Mouse (Mus musculus): ENCODE results near the gene Tpcn1. TPM values are rescaled to one million over a fixed set of nuclear protein-coding genes. Genes with fewer than 3 reads are reported as not detected.

Tpcn1 gene
- total RNA-seq, 1 experiment, result 14.2 TPM

- Histone ChIP-seq H3K4me3 (ENCODE audit: insufficient read depth in 1 of 2, low read depth in 1 of 2, low read length in 2 of 2, poor library complexity in 1 of 2, severe bottlenecking in 1 of 2) (no peak overlapping the region), H3K9ac (ENCODE audit: insufficient read depth, low read depth, low read length, poor library complexity, severe bottlenecking) (no peak overlapping the region), H3K9me3 (ENCODE audit: control insufficient read depth, insufficient read depth, low read depth, low read length) (no peaks in the 10 kb centered on the region), H3K4me1 (ENCODE audit: control insufficient read depth in 2 of 2, insufficient read depth in 2 of 2, low read length in 2 of 2, poor library complexity in 1 of 2) (peaks cover 6 to 16% of the 10 kb centered on the region in 2 experiments; a peak in 3 of 4 replicates), H3K36me3 (ENCODE audit: control insufficient read depth, insufficient read depth, low read length, poor library complexity, severe bottlenecking) (peaks cover 3% of the 10 kb centered on the region; the same call in 1 of the 2 replicates), H3K27ac (ENCODE audit: insufficient read depth, low read depth, low read length, poor library complexity, severe bottlenecking) (no peak overlapping the region)
- TF ChIP-seq ZC3H11A (IDR thresholded peaks at IDR 0.05; ENCODE audit: borderline replicate concordance, low read depth, low read length) (no peak), HCFC1 (IDR thresholded peaks at IDR 0.05; ENCODE audit: borderline replicate concordance, insufficient read depth, low read length) (no peak), MAFK (IDR thresholded peaks at IDR 0.05; ENCODE audit: insufficient read depth, low read depth, low read length) (no peak), CHD2 (IDR thresholded peaks at IDR 0.05; ENCODE audit: low read depth, low read length) (no peak), ZNF384 (IDR thresholded peaks at IDR 0.05; ENCODE audit: low read depth, low read length) (no peak)
- in situ Hi-C loops (cut with MboI; ENCODE audit: low sequenced_read_pairs in 2 of 2, unreplicated experiment in 2 of 2), result no loop called here
- DNase-seq (ENCODE audit: low read depth, low spot score), result no peak
These were observed 12.6 kb upstream of the Tpcn1 start for GRCm38 (mm10) chr5:120600946-120601668.

- Histone ChIP-seq H3K9ac (ENCODE audit: insufficient read depth, low read depth, low read length, poor library complexity, severe bottlenecking) (no peak overlapping the region), H3K4me1 (ENCODE audit: control insufficient read depth in 2 of 2, insufficient read depth in 2 of 2, low read length in 2 of 2, poor library complexity in 1 of 2) (peaks cover 6 to 13% of the 10 kb centered on the region in 2 experiments; a peak in 3 of 4 replicates), H3K4me3 (ENCODE audit: insufficient read depth in 1 of 2, low read depth in 1 of 2, low read length in 2 of 2, poor library complexity in 1 of 2, severe bottlenecking in 1 of 2) (no peak overlapping the region), H3K27ac (ENCODE audit: insufficient read depth, low read depth, low read length, poor library complexity, severe bottlenecking) (no peak overlapping the region), H3K36me3 (ENCODE audit: control insufficient read depth, insufficient read depth, low read length, poor library complexity, severe bottlenecking) (peaks cover 3% of the 10 kb centered on the region; the same call in 1 of the 2 replicates), H3K9me3 (ENCODE audit: control insufficient read depth, insufficient read depth, low read depth, low read length) (no peaks in the 10 kb centered on the region)
- in situ Hi-C loops (cut with MboI; ENCODE audit: low sequenced_read_pairs in 2 of 2, unreplicated experiment in 2 of 2), result no loop called here
- no peak for TF ChIP-seq ZC3H11A (IDR thresholded peaks at IDR 0.05; ENCODE audit: borderline replicate concordance, low read depth, low read length)
- TF ChIP-seq HCFC1 (IDR thresholded peaks at IDR 0.05; ENCODE audit: borderline replicate concordance, insufficient read depth, low read length), result no peak
- no peak for TF ChIP-seq CHD2 (IDR thresholded peaks at IDR 0.05; ENCODE audit: low read depth, low read length)
- no peak for TF ChIP-seq ZNF384 (IDR thresholded peaks at IDR 0.05; ENCODE audit: low read depth, low read length)
- no peak for TF ChIP-seq MAFK (IDR thresholded peaks at IDR 0.05; ENCODE audit: insufficient read depth, low read depth, low read length)
- DNase-seq (ENCODE audit: low read depth, low spot score), result no peak
These were observed 11.2 kb upstream of the Tpcn1 start for GRCm38 (mm10) chr5:120599625-120600024.

GRCm38 (mm10) chr5:120594485-120594884 lies 6.0 kb upstream of the Tpcn1 start:
- in situ Hi-C loops (cut with MboI; ENCODE audit: low sequenced_read_pairs in 2 of 2, unreplicated experiment in 2 of 2), result no loop called here
- H3K4me1 ChIP-seq (ENCODE audit: control insufficient read depth in 2 of 2, insufficient read depth in 2 of 2, low read length in 2 of 2, poor library complexity in 1 of 2), result no peaks in the 10 kb centered on the region
- H3K36me3 ChIP-seq (ENCODE audit: control insufficient read depth, insufficient read depth, low read length, poor library complexity, severe bottlenecking), result no peaks in the 10 kb centered on the region
- H3K27ac ChIP-seq (ENCODE audit: insufficient read depth, low read depth, low read length, poor library complexity, severe bottlenecking), result no peak overlapping the region
- H3K9me3 ChIP-seq (ENCODE audit: control insufficient read depth, insufficient read depth, low read depth, low read length), result no peaks in the 10 kb centered on the region
- H3K9ac ChIP-seq (ENCODE audit: insufficient read depth, low read depth, low read length, poor library complexity, severe bottlenecking), result no peak overlapping the region
- DNase-seq (ENCODE audit: low read depth, low spot score), result no peak
- no peak for TF ChIP-seq HCFC1 (IDR thresholded peaks at IDR 0.05; ENCODE audit: borderline replicate concordance, insufficient read depth, low read length)
- no peak for TF ChIP-seq ZC3H11A (IDR thresholded peaks at IDR 0.05; ENCODE audit: borderline replicate concordance, low read depth, low read length)
- TF ChIP-seq CHD2 (IDR thresholded peaks at IDR 0.05; ENCODE audit: low read depth, low read length), result no peak
- peak; percentile 65; the same call in 1 of the 2 replicates for TF ChIP-seq ZNF384 (IDR thresholded peaks at IDR 0.05; ENCODE audit: low read depth, low read length)
- no peak for TF ChIP-seq MAFK (IDR thresholded peaks at IDR 0.05; ENCODE audit: insufficient read depth, low read depth, low read length)
- H3K4me3 ChIP-seq (ENCODE audit: insufficient read depth in 1 of 2, low read depth in 1 of 2, low read length in 2 of 2, poor library complexity in 1 of 2, severe bottlenecking in 1 of 2), result no peak overlapping the region

- DNase-seq (ENCODE audit: low read depth, low spot score), result peak; percentile 63
- no peak overlapping the region for H3K9ac ChIP-seq (ENCODE audit: insufficient read depth, low read depth, low read length, poor library complexity, severe bottlenecking)
- in situ Hi-C loops (cut with MboI; ENCODE audit: low sequenced_read_pairs in 2 of 2, unreplicated experiment in 2 of 2), result no loop called here
- TF ChIP-seq ZNF384 (IDR thresholded peaks at IDR 0.05; ENCODE audit: low read depth, low read length) (no peak), HCFC1 (IDR thresholded peaks at IDR 0.05; ENCODE audit: borderline replicate concordance, insufficient read depth, low read length) (no peak), CHD2 (IDR thresholded peaks at IDR 0.05; ENCODE audit: low read depth, low read length) (no peak), MAFK (IDR thresholded peaks at IDR 0.05; ENCODE audit: insufficient read depth, low read depth, low read length) (no peak), ZC3H11A (IDR thresholded peaks at IDR 0.05; ENCODE audit: borderline replicate concordance, low read depth, low read length) (no peak; the same call in 1 of the 2 replicates)
- no peaks in the 10 kb centered on the region for H3K36me3 ChIP-seq (ENCODE audit: control insufficient read depth, insufficient read depth, low read length, poor library complexity, severe bottlenecking)
- no peak overlapping the region for H3K27ac ChIP-seq (ENCODE audit: insufficient read depth, low read depth, low read length, poor library complexity, severe bottlenecking)
- no peaks in the 10 kb centered on the region for H3K9me3 ChIP-seq (ENCODE audit: control insufficient read depth, insufficient read depth, low read depth, low read length)
- peaks cover 0 to 8% of the 10 kb centered on the region in 2 experiments; a peak in 1 of 4 replicates for H3K4me1 ChIP-seq (ENCODE audit: control insufficient read depth in 2 of 2, insufficient read depth in 2 of 2, low read length in 2 of 2, poor library complexity in 1 of 2)
- no peak overlapping the region for H3K4me3 ChIP-seq (ENCODE audit: insufficient read depth in 1 of 2, low read depth in 1 of 2, low read length in 2 of 2, poor library complexity in 1 of 2, severe bottlenecking in 1 of 2)
These were observed 3.7 kb upstream of the Tpcn1 start for GRCm38 (mm10) chr5:120592141-120592540.
